Mouse (Mus musculus): Measurements from ENCODE around the gene Dnmt3a.

- TF ChIP-seq CTCF (IDR thresholded peaks at IDR 0.05) (no peak), EP300 (IDR thresholded peaks at IDR 0.05) (no peak)
These were observed 32.2 kb downstream of the Dnmt3a start for GRCm38 (mm10) chr12:3838009-3838408.

Measured in lung, postnatal 0 days (tissue).